Mouse (Mus musculus) brain, embryonic 14.5 days (tissue): Measurements from ENCODE around the gene Tm4sf4.

Experiments used
- CTCF ChIP-seq: fragments of 200-500 bp; IDR thresholded peaks from 2 replicates; pipeline ENCODE4 v1.5.1; 2012; ENCODE audit warnings: inconsistent platforms, mild to moderate bottlenecking, moderate library complexity, borderline replicate concordance; ENCODE audit not compliant: insufficient read depth, insufficient read length; ENCODE audit errors: extremely low read depth
- POLR2A ChIP-seq: fragments of 200-500 bp; IDR thresholded peaks from 2 replicates; pipeline ENCODE4 v1.6.1; 2012; ENCODE audit warnings: mild to moderate bottlenecking, inconsistent platforms, borderline replicate concordance; ENCODE audit not compliant: poor library complexity, insufficient read depth, insufficient read length, severe bottlenecking; ENCODE audit errors: extremely low read depth

GRCm38 (mm10) chr3:57420233-57420632 is 4.9 kb upstream of the Tm4sf4 start:
- no peak for TF ChIP-seq POLR2A
- no peak for TF ChIP-seq CTCF
